Mouse (Mus musculus) retina, adult 2 months (tissue): ENCODE measurements at regions not wholly inside any gene's neighbourhood (a gene's known extent, or its start where the extent isn't known, plus 50 kb on each side); places are given as distances from the start of the nearest gene placed in this dataset.

Experiments used
- DNase-seq: peaks from one replicate; pipeline ENCODE4 v3.0.0-alpha.2; 2012; ENCODE audit warnings: low read depth, low spot score

DNA sequence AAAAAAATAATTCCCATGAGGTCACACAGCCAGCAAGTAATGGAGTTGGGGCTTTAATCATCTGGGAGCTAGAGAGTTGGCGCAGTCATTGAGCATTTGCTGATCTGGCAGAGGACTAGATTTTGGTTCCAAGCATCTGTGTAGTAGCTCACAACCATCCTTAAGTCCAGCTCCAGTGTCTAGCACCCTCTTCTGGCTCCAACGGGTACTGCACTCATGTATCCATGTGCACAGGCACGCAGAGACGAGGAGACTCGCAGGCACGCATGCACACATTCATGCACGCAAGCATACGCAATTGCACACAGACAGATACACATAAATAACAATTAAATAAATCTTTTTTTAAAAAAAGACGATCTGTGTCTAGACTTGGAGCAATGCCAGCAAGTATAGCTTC, 455.5 kb upstream of the Tbx3 start:
- no peak for DNase-seq

DNA sequence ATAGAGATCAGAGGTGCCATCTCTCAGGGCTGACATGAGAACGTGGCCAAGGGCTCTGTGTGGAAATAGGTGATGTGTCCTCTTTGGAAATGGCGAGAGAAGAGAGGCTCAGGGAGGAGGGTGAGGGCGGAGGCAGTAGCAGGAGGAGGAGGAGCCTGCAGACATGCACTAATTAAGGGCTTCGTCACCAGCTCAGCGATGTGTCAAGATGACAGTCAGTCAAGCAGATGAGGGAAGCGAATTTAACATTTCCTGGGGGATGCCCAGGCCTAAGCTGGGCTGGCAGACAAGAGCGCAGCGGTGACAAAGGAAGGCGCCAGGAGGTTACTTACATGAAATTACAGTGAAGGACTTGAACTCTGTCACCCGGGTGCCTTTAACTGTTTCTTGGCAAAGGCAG, 455.1 kb upstream of the Tbx3 start:
- DNase-seq: no peak

DNA sequence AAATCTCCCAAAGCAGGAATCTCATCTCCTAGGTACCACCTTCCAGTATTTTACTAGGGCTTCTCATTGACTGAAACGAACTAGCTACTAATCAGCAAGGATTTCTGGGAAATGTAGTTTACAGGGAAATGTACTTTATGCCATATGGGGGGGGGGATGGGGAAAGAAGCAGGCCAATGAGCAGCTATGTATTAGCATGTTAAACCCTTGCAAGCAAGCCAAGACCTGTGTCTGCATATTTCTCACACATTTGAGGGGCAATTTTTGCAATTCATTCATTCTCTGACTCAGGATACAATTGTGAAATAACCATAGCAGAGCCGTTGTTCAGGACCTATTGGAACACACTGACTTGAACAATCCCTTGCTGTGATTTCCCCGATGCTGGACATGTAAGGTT, 454.3 kb upstream of the Tbx3 start:
- no peak for DNase-seq

DNA sequence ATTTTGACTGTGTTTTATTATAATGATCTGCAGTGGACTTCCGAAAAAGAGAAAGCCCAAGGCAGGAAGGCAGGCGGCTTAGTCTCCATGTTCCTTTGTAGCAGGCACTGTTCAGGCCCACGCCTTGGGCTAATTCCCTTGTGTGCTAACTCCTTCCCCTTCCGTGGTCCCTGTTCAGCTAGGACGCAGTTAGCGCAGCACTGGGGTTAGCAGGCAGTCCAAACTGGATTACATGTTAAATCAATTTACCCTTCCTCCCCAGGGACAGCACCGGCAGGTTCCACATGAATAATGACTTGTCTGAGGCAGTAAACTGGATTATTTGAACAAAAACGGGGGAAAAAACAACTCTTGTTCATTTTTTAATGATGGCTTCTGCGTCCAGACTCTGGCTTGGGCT, 453.4 kb upstream of the Tbx3 start:
- DNase-seq: no peak

DNA sequence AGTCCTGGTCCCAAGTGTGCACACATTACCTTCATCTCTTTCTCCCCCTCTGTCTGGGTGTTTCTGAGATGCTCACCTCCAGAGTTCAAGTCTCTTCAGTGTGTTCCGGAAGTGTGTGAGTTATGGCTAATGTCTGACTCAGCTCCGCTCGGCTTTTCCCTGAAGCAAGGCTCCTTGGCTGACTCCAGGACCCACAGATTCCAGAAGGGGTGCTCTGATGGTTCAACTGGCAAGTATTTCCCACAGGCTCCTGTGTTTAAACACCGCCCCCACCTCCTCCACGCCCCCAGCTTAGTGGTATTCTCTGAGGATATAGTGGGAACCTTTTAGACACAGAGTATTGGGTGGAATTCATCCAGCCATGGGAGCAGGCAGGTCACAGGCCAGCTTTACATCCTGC, 441.8 kb upstream of the Tbx3 start:
- no peak for DNase-seq

DNA sequence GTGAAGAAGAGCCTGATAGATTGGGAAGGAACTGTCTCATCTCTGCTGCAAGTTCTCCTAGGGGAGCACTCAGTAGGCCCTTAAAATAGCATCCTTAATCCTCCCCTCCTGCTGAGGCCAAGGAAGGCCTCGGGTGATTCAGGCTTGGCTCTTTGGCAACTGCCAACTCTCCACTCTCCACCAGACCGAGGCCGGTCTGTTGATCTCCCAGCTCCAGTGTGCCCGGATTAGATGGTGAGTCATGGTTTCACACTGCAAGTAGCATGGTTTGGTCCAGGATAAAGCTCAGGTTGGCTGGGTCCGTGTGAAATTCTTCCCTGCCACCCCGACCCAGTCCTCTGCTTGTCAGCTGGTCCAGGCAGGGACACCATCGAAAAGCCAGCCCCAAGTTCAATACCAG, 437.5 kb upstream of the Tbx3 start:
- DNase-seq: no peak

DNA sequence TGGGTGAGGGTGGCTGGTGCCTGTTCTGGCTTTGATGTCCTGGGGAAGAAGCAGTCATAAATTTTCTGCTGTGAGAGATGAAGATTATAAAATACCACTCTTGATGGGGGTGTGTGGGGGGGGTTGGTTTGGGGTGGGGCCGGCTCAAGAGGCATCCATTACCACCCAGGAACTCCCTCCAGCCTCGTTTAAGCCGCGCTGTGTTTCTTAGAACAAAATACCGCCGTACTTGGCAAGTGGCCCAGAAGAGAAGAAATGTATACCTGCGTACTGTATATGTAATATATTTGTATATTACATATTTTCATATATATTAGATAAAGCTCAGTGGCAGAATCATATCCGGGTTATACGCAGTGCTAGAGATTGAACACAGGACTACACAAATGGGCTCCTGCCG, 434.6 kb upstream of the Tbx3 start:
- no peak for DNase-seq

DNA sequence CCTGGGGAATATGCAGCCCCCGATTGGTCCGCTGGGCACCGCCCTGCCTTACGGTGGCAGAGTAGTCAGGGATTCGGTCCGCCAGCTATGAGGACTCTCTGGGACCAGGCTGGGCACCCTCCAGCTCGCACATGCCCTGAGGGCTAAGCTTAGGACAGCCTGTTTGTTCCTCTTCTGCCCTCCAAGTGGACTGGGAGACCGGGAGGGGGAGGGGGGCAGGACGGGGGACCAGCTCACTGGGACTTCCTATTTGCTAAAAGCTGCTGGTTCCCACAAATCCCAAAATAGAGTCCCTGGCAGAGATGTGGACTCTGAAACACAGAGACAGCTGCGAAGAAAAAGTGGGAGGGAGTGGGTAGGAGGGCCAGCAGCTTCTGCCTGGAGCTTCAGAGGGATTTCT, 423.6 kb upstream of the Tbx3 start:
- no peak for DNase-seq

DNA sequence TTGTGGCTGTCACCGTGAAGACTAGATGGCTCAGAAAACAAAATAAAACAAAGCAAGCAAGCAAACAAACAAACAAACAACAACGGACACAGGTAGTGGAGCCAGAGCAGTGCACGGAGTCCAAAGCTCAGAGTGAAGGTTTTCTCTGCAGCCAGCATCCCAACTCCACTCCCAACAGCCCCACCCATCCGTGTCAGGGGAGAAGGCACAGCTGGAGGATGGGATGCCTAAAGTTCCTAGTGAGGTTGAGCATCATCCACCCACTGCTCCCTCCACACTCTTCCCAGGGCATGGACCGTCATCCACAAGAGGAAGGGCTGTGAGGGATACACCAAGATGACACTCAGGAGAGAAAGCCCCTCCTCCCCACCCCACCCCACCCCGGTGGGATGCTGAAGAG, 421.8 kb upstream of the Tbx3 start:
- DNase-seq: no peak

DNA sequence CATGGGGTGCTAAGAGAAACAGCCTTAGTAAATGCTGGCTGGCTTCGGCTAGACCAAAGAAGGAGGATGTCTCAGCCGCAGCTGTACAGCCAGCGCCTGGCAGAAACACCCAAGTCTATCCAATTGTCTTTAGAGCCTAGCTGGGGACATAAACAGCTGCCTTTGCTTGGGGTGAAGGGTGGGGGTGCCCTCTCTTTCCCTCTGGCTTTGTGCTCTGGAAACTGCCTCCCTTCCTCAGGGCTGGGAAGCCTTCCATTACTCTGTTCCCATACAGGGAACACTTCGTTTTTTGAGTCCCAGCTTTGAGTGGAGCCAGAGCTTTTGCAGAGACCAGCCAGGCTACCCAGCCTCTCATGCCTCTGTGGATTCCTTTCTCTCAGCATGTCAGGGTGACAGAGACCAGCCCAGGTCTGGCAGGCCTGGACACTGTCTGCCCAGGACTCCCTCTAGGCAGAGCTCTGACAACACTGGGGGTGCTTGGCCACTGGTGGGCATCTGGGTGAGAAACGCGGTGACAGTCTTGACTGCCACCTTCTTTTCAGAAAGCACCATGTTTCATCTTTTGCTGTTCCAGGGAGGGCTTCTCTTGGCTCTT, 421.2 kb upstream of the Tbx3 start:
- no peak for DNase-seq

DNA sequence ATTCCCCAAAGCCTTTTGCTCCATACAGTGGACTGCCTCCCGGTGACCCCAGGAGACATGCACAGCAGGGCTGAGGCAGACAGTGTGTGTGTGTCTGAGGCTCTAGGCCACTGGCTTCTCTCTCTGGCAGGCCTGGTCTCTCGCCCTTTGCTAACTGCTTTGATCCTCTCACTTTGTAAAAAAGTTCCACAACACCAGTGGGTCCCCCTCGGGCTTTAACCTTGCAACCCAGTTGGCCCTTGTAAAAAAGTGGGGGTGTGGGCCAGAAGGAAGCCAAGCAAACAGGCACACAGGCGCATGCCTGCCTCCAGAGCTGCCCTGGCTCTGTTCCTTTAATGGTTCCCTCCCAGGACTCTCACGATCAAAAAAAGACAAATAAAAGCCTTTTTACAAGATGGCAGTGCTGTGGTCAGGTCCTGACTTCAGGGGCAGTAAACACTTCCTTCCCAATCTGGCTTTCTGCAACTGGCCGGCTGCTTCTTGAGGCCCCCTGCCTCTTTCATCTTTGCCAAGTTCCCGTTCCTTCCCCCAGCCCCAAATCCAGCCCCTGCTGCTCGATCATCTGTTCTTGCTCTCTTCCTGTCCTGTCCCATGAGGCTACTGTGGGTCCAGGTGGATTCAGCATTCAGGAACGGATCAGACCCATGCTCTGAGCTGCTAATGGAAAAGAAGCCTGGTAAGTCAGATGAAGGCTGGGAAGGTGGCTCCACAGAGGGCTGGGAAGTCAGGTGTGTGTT, 419.0 kb upstream of the Tbx3 start:
- DNase-seq: no peak

DNA sequence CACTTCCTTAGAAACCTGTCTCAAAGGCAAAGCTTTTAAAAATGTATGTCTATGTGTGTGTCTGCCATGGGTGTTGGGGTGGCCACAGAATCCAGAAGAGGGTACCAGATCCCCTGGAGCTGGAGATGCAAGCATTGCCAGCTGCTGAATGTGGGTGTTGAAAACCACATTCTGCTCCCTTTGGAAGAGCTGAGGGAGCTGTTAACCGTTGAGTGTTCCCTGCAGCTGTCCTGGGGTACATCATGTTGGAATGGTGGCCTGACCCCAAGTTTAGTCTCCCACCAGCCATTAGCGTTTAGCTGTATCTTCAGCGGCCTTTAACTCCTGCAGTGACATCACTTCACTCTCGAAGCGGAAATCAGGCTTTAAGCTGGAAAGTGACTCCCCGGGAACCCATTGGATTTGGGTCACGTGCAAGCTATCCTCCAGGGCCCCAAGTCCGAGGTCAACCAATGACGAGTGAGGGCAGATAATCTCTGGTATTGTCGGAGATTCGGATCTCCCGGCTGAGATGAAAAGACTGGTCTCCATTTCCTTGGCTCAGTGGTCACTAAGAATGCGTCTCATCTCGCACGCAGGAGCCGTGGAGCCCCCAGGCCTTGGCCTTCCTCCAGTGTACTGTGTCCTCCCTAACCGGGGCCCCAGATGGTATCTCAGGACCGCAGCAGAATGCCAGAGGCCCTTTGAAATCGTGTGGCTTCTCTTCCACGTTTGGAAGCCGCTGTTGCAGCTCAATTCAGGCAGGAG, 412.9 kb upstream of the Tbx3 start:
- no peak for DNase-seq

DNA sequence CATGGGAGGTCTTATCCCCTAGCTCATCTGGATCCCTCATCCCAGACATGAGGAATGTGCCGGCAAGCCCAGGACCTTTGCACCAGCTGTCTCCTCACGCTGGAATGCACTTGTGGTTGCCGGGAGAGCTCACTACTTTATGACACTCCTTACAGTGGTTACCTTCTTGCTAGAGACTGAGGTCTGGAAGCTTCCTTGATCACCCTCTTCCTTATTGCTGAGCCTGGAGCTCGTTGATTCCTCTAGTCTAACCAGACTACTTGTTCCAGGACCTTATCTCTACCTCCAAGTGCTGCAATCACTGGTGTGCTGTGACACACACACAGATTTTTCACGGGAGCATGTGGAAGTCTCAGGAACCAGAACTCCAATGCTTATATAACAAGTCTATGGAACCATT, 411.6 kb upstream of the Tbx3 start:
- DNase-seq: no peak

DNA sequence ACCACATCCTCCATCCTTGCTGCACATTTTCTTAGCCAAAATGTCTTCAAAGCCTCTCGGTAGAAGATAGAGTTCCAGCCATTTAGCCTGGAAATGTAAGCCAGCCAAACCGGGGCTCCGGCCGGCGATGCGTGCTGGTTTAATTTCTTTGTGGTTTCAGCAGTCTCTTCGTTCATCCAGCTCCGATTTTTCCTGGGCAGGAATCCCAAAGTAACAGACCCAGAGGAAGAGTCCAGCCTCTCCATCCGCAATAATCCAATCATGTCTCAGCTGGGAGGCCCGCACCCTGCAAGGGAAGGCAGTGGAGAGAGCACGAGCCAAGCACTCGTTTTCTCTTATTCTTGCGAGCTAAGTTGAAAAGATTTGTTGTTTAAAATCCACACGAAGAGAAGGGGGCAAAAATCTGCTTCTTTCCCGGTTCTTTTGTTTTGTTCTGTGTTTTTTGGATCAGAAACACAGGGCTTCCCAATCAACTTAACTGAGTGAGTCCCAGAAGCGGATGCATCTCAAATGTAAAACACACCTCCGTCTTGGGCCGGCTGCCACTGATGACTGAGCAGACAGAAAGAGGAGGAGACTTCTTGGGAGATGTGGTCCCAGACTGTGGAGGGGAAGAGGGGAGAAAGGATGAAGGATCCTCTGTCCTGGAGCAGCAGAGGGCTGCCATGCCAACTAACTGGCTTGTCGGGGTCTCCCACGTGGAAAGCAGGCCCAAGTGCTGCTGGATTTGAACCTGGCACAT, 405.1 kb upstream of the Tbx3 start:
- no peak for DNase-seq

DNA sequence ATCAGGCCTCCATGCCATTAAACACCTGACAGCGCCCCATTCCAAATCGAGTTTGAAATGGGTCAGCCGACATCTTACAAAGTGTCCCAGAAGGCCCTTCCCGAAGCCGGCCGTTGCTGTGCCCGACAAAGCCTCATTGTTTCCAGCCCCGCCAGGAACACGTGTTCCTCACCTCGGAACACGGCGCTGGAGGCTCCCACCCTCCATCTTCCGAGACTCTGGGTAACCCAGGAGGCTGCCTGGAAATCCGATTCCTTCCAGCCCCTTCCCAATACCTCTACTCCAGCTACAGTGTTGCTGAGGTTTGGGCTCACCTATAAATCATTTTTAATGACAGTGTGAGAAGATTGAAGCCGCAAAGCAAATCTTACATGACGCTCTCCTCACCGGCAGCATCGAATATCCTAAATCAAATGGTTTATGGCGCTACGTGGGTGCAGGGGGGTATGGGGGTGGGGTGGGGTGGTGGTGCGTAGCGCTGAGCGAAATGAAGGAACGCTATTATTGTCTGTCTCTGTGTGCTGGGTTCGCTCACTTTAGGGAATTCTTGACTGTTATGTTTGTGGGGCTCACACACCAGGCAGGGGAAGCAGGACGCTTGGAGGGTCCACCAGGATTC, 399.1 kb upstream of the Tbx3 start:
- no peak for DNase-seq

DNA sequence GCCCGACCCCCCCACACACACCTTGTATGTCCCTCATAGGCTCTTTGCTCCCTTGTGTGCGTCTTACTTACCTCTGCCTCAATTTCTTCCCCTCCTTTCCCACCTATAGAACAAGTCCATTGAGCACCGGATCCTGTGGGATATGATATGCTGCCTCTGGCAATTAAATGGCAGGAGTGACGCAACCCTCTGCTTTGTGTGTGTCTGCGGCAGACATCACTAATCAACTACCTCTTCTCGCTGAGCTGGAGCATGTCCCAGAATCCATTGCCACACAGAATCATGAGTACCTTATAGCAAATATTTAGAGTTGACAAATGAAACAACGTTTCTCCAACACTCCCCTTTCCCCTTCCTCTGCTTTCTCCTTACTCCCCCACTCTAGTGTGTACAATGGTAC, 397.3 kb upstream of the Tbx3 start:
- no peak for DNase-seq

DNA sequence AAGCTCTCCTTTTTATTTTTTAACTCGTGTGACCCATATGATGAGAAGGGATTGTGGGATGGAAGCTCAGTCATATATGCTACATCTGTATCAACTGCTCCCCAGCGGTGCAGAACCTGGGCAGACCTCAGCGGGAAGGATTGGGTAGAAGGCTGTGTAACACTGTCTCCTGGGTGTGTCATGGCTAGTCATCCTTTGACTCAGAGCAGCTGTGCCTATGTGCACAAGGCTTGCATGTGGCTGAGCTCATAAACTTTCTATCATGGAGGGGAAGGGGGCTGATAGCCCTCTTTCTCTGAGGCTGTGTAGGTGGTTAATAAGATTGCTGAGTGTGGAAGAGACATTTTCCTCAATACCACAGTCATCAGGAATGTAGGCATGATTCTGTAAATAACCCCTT, 396.9 kb upstream of the Tbx3 start:
- no peak for DNase-seq

DNA sequence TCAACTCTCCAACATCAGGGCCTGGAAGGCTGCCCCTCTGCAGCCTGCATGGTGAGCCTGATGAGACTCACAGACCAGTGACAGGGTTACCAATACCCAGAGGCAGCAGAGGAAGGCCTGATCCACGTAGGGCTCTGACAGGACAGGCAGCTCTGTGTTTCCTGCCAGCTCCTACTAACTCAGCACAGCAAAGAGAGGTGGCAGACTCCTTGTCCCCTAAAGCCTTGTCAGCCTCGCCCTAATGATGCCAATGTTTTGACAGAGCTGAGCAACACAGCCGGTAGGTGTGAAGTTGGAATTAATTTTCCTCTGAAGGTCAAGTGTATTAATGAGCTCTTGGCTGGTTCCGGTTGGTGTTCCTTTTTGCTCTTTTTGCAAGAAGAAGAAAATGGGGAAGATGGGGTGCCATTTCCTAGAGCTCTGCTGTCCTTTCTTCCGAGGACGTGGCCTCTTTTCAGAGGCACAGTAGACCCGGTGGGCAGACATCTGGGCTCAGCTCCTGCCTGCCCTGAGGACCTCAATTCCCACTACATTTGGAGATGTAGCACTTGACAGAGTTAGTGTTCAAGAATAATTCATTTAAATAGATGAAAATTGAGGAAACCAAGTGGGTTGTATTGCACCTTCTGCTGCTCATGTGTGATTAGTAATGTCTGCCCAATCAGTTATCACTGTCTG, 395.5 kb upstream of the Tbx3 start:
- no peak for DNase-seq

DNA sequence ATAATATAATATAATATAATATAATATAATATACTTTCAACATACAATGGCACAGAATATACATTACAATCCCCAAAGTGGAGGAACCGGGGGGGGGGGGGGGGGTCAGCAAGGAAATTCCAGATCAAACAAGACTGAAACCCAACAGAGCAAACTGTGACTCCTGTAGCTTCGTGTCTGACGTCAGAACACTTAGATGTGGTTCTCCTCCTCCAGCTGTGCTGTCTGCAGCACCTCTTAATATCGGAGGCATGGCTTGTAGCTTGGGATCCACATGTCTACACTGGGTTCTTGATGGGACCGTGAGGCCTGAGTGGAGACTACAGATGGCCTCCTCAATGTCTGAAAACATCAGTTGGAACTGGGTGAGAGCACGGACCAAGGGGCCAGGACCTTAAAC, 390.3 kb upstream of the Tbx3 start:
- no peak for DNase-seq

DNA sequence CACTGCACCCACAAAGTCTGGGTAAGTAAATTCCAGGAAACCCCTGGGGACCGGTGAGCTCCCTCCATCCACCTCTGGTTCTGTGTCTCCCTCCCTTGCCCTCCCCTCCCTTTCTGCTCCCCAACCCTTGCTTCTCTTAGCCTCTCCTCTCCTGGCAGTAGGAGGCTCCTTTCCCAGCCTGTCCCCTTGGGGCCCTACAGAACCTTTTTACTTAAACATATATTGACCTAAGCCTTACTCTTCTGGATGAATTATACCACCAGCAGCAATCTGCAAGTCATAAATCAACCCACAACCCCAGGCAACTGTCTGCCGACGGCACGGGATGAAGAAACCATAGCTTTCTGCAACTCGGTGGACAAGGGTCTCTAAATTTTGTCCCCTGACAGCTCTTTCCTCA, 380.7 kb upstream of the Tbx3 start:
- no peak for DNase-seq

DNA sequence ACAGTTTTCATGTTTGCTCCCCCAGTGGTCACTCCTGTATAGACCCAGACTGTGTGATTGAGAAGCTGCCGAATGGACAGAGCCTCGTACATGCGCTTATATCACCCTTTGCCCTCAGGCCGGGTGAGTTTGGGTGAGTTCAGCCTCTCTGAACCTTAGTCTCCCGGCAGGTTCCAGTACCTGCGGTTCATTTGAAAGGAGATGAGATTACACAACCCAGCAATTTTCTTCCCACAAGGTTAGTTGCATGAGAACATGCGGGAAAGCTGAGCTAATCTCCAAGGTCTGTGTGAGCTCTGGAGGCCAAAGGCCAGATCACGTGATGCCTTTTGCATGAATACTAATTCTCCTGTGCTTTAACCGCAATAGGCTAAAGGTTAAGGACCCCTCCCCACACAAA, 378.1 kb upstream of the Tbx3 start:
- no peak for DNase-seq
